18 mouse cellular contexts compared by ENCODE assay signal in genomic region chr5:39252206-39252605, GRCm38 (mm10).
"Had no signal": no experiment of that assay in that cellular context is flagged by ENCODE, and none has a peak within 500 bp of the region (broad histone marks: within the 10 kb centered on the region; RNA-seq: fewer than 3 reads in every experiment).

No protein-coding gene starts in this region.

- H3K36me3 ChIP-seq: midbrain, embryonic 13.5 days; midbrain, embryonic 15.5 days; neural tube, embryonic 13.5 days; neural tube, embryonic 15.5 days; stomach, embryonic 15.5 days had no signal

- ATAC-seq: liver, postnatal 0 days; midbrain, embryonic 13.5 days; midbrain, embryonic 15.5 days had no signal

- H3K9ac ChIP-seq: liver, postnatal 0 days; lung, embryonic 14.5 days; midbrain, embryonic 13.5 days; midbrain, embryonic 15.5 days; neural tube, embryonic 13.5 days; neural tube, embryonic 15.5 days; stomach, embryonic 15.5 days had no signal

- H3K27me3 ChIP-seq: megakaryocyte, embryonic 14.5 days; midbrain, embryonic 13.5 days; midbrain, embryonic 15.5 days; neural tube, embryonic 13.5 days; neural tube, embryonic 15.5 days; stomach, embryonic 15.5 days had no signal

- DNase-seq: liver, postnatal 0 days; lung, embryonic 14.5 days; lung, postnatal 10 days; retina, postnatal 1 day; right cerebral cortex, adult 18-20 months; thymus, adult 2 months; thymus, postnatal 25 days; thymus, postnatal 4 days had no signal

- H3K9me3 ChIP-seq: megakaryocyte, embryonic 14.5 days; midbrain, embryonic 13.5 days; midbrain, embryonic 15.5 days; neural tube, embryonic 13.5 days; neural tube, embryonic 15.5 days; stomach, embryonic 15.5 days had no signal

- H3K4me3 ChIP-seq: megakaryocyte, embryonic 14.5 days; midbrain, embryonic 13.5 days; midbrain, embryonic 15.5 days; myocyte; neural tube, embryonic 13.5 days; neural tube, embryonic 15.5 days; stomach, embryonic 15.5 days had no signal

- H3K4me2 ChIP-seq: lung, embryonic 14.5 days; midbrain, embryonic 11.5 days; midbrain, embryonic 13.5 days; midbrain, embryonic 15.5 days; neural tube, embryonic 13.5 days; neural tube, embryonic 15.5 days; stomach, embryonic 15.5 days had no signal

- H3K27ac ChIP-seq: macrophage; midbrain, embryonic 13.5 days; midbrain, embryonic 15.5 days; neural tube, embryonic 13.5 days; neural tube, embryonic 15.5 days; stomach, embryonic 15.5 days; stomach, postnatal 0 days had no signal

- H3K4me1 ChIP-seq: midbrain, embryonic 15.5 days; neural tube, embryonic 13.5 days; neural tube, embryonic 15.5 days; stomach, embryonic 15.5 days had no signal
